Mouse (Mus musculus) hindbrain, embryonic 11.5 days (tissue): ENCODE measurements around the gene Galnt10. TPM values are rescaled to one million over a fixed set of nuclear protein-coding genes. Genes with fewer than 3 reads are reported as not detected.
A peak's percentile ranks its signal among the peaks of the same experiment; 100 is the strongest.

Experiments
- ATAC-seq: fragments of 200-750 bp; cut with Nextera tagmentation; 2 replicates; pipeline ENCODE4 v1.8.0; 2017; ENCODE audit warnings: mild to moderate bottlenecking, moderate TSS enrichment, moderate library complexity; ENCODE audit not compliant: low FRiP score
- DNase-seq: peaks from one replicate; pipeline ENCODE4 v3.0.0-alpha.2; 2015; ENCODE audit warnings: low spot score
- H3K27ac ChIP-seq: fragments of 300-500 bp; sonication (generic); 2 replicates; pipeline ENCODE4 v1.5.1; 2014; ENCODE audit warnings: mild to moderate bottlenecking, low read depth, low read length
- H3K27me3 ChIP-seq: fragments of 300-500 bp; sonication (generic); 2 replicates; pipeline ENCODE4 v1.6.1; 2014; ENCODE audit warnings: mild to moderate bottlenecking, low read length, moderate library complexity, mixed read lengths; ENCODE audit not compliant: control insufficient read depth, insufficient read depth
- H3K36me3 ChIP-seq: fragments of 300-500 bp; sonication (generic); 2 replicates; pipeline ENCODE4 v1.6.1; 2014; ENCODE audit warnings: mild to moderate bottlenecking, low read length, moderate library complexity, mixed read lengths; ENCODE audit not compliant: control insufficient read depth, insufficient read depth
- H3K4me1 ChIP-seq: fragments of 300-500 bp; sonication (generic); replicated peaks from 2 replicates; pipeline ENCODE4 v1.6.1; 2014; ENCODE audit warnings: low read length, mixed read lengths; ENCODE audit not compliant: control insufficient read depth, insufficient read depth
- H3K4me2 ChIP-seq: fragments of 300-500 bp; sonication (generic); replicated peaks from 2 replicates; pipeline ENCODE4 v1.6.1; 2014; ENCODE audit warnings: mild to moderate bottlenecking, low read depth, low read length
- H3K4me3 ChIP-seq: fragments of 300-500 bp; sonication (generic); 2 replicates; pipeline ENCODE4 v1.5.1; 2014; ENCODE audit warnings: low read depth, low read length
- H3K9ac ChIP-seq: fragments of 300-500 bp; sonication (generic); 2 replicates; pipeline ENCODE4 v1.6.1; 2014; ENCODE audit warnings: low read depth, low read length
- H3K9me3 ChIP-seq: fragments of 300-500 bp; sonication (generic); 2 replicates; pipeline ENCODE4 v1.6.1; 2016; ENCODE audit warnings: low read length; ENCODE audit not compliant: control insufficient read depth
- WGBS: fragments of 180-500 bp; shearing (Covaris S2); extraction: QIAGEN DNeasy Blood & Tissue Kit; methylation state at CpG from one replicate; pipeline ENCODE4 v1.1.7; 2014; 5-methylcytosine and 5-hydroxymethylcytosine counted together
- polyA plus RNA-seq: library from polyadenylated mRNA; unstranded; fragments of >200 nt; fragmentation: Nextera tagmentation; extraction: Ambion mirVana; gene quantifications from 2 replicates; pipeline ENCODE4 v1.2.1, GENCODE M21; 2014

The Galnt10 gene
- polyA plus RNA-seq, 1 experiment from 2014 or later, result 9.7 TPM

DNA sequence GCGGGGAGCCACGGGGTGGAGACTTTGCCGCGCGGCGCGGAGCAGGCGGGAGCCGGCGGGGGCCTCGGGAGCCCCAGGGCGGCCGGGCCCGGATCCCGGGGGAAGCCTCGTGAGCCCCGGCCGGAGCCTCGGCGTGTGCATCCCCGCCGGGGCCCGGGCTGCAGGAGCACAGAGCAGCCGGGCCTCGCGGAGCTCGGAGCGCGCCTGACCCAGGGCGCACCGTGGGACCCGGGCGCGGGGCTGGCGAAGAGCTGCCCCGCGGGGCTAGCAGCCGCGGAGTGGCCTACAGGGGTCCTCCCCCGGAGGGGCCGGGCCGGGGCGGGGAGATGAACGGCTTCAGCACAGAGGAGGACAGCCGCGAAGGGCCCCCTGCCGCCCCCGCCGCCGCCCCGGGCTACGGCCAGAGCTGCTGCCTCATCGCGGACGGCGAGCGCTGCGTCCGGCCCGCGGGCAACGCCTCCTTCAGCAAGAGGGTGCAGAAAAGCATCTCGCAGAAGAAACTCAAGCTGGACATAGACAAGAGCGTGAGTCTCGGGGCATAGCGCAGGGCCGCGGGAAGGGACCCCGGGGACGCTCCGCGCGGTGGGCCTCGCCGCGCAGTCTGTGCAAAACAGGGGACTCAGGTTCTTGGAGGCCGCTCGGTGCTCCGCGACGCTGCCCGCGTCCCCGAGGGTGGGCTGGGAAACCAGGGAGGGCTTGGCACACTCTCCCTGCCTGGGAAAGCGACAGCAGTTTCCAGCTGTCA lies 156.7 kb downstream of the Galnt10 start:
- Histone ChIP-seq H3K4me2 (peak overlapping the region; percentile 98), H3K36me3 (no peaks in the 10 kb centered on the region), H3K27me3 (no peaks in the 10 kb centered on the region), H3K9me3 (no peaks in the 10 kb centered on the region), H3K4me1 (peaks cover 7% of the 10 kb centered on the region; the same call in 1 of the 2 replicates), H3K27ac (peak overlapping the region; percentile 42), H3K4me3 (peak overlapping the region; percentile 98), H3K9ac (peak overlapping the region; percentile 91)
- ATAC-seq (peak; percentile 70), DNase-seq (peak; percentile 64)
- under 1% methylated on average over 59 of the region's 85 CpGs for WGBS

DNA sequence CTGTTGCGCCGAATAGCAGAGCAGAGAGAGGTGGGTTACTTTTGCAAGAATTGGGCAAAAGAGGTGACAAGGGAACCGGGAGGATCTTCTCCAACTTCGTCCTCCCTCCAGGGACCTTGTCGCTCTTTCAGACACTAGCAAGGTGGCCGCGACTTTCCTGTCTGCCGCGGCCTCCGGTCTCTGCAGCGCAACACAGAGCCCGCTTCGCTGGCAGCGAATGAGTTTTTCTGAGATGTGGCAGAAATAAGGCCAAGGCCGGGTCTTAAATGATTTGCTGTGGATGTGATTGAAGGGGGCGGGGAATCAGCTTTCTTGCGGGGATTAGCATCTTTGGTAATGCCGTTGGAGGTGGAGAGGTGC lies 157.2 kb downstream of the Galnt10 start:
- DNase-seq (no peak), ATAC-seq (no peak)
- H3K9me3 ChIP-seq, result no peaks in the 10 kb centered on the region
- no peak overlapping the region for H3K27ac ChIP-seq
- peak overlapping the region; percentile 91 for H3K9ac ChIP-seq
- H3K4me3 ChIP-seq, result peak overlapping the region; percentile 98
- H3K36me3 ChIP-seq, result no peaks in the 10 kb centered on the region
- H3K4me1 ChIP-seq, result peaks cover 7% of the 10 kb centered on the region; the same call in 1 of the 2 replicates
- WGBS, result under 1% methylated on average over 18 of the region's 18 CpGs
- H3K27me3 ChIP-seq, result no peaks in the 10 kb centered on the region
- H3K4me2 ChIP-seq, result peak overlapping the region; percentile 98

DNA sequence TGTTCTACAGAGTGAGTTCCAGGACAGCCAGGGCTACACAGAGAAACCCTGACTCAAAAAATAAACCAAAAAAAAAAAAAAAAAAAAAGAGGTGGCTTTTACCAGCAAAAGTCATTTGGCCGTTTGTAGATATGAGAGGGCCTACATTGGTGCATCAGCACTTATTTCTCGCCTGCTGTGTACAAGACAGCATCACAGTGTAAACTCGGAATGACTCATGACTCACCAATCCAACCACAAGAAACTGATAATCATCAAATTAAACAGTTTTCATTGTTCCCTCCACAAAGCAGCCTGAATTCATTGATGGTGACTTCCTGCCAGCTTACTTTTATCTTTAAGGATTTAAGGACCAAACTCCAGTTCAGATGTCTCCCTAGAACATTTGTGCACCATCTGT lies 159.8 kb downstream of the Galnt10 start:
- no peak overlapping the region for H3K4me3 ChIP-seq
- ATAC-seq, result no peak
- H3K4me2 ChIP-seq, result no peak overlapping the region
- 88% methylated on average over 3 of the region's 3 CpGs for WGBS
- H3K27me3 ChIP-seq, result no peaks in the 10 kb centered on the region
- DNase-seq, result no peak
- H3K36me3 ChIP-seq, result no peaks in the 10 kb centered on the region
- no peak overlapping the region for H3K9ac ChIP-seq
- H3K9me3 ChIP-seq, result no peaks in the 10 kb centered on the region
- H3K27ac ChIP-seq, result no peak overlapping the region
- H3K4me1 ChIP-seq, result peaks cover 6% of the 10 kb centered on the region; the same call in 1 of the 2 replicates

DNA sequence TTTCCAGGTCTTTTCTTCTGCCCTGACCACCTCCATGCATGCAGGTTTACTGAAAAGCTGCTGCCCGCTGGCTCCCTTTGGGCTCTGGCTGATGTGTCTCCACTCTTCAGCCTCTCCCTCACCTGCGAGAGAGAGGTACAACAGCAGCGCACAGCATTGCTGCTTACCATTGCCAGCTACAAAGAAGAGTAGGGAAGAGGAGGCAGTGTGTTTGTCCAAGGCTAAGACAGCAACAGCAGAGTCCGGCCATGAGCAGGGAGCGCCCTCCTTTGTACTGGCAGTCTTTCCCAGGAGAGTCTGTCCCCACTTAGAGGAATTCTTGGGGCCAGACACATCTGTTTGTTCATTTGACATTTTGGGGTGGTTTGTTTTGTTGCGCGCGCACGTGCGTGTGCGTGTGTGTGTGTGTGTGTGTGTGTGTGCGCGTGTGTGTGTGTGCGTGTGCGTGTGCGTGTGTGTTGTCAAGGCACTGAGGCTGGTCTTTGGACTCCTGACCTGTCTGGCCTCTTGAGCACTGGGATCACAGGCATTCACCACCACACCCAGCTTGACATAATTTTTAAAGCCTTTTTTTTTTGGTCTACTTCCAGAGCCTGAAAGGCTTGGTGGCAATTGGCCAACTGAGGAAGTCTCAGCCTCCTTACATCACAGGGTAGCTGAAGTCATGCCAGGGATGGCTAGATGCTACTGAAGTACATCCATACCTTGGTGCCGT lies 163.9 kb downstream of the Galnt10 start:
- H3K36me3 ChIP-seq, result peaks cover 9% of the 10 kb centered on the region; the same call in 1 of the 2 replicates
- no peak overlapping the region for H3K4me3 ChIP-seq
- H3K4me2 ChIP-seq, result no peak overlapping the region
- 94% methylated on average over 17 of the region's 17 CpGs for WGBS
- DNase-seq, result no peak
- no peak overlapping the region for H3K27ac ChIP-seq
- no peak for ATAC-seq
- H3K9me3 ChIP-seq, result no peaks in the 10 kb centered on the region
- H3K9ac ChIP-seq, result no peak overlapping the region
- no peaks in the 10 kb centered on the region for H3K27me3 ChIP-seq
- H3K4me1 ChIP-seq, result no peaks in the 10 kb centered on the region

DNA sequence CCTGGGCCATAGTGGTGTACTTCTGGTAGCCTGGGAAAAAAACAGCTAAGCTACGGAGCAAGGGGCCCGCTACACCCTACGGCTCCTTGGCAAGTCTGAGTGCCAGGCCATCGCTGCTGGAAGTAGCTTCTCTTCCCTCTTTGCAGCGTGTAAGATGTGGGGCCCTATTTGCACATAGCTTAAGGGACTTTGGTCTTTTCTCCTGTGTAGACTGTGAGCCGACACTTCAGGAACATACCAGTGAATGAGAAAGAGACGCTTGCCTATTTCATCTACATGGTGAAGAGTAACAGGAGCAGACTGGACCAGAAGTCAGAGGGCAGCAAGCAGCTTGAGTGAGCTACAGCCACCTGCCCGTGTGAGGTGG lies 164.5 kb downstream of the Galnt10 start:
- WGBS, result 94% methylated on average over 8 of the region's 8 CpGs
- Histone ChIP-seq H3K4me3 (no peak overlapping the region), H3K9me3 (no peaks in the 10 kb centered on the region), H3K27me3 (no peaks in the 10 kb centered on the region), H3K9ac (no peak overlapping the region), H3K4me2 (no peak overlapping the region), H3K36me3 (peaks cover 9% of the 10 kb centered on the region; the same call in 1 of the 2 replicates), H3K4me1 (no peaks in the 10 kb centered on the region), H3K27ac (no peak overlapping the region)
- DNase-seq (no peak), ATAC-seq (no peak)

DNA sequence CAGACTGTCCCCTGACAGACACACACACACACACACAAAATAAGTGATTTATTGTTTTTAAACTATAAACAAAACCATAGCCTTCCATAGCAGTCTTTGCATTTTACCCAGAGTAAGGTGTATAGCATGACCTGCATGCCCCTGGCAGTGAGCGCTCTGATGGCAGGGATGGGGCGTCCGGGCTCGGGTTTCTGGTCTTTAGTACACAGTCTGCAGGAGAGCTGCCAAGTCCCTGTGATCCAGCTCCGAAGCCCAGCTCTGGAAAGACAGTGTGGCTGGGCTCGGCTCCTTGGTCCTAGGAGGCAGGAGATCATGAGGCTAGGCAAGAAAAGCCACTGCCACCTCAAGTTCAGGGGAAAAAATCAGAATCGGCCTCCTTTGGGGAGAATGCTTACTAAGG lies 165.8 kb downstream of the Galnt10 start:
- H3K4me2 ChIP-seq, result no peak overlapping the region
- H3K27me3 ChIP-seq, result no peaks in the 10 kb centered on the region
- ATAC-seq (no peak), DNase-seq (no peak)
- H3K9me3 ChIP-seq, result no peaks in the 10 kb centered on the region
- no peak overlapping the region for H3K27ac ChIP-seq
- H3K36me3 ChIP-seq, result peaks cover 9% of the 10 kb centered on the region; the same call in 1 of the 2 replicates
- WGBS, result 87% methylated on average over 7 of the region's 7 CpGs
- no peaks in the 10 kb centered on the region for H3K4me1 ChIP-seq
- H3K4me3 ChIP-seq, result no peak overlapping the region
- no peak overlapping the region for H3K9ac ChIP-seq

DNA sequence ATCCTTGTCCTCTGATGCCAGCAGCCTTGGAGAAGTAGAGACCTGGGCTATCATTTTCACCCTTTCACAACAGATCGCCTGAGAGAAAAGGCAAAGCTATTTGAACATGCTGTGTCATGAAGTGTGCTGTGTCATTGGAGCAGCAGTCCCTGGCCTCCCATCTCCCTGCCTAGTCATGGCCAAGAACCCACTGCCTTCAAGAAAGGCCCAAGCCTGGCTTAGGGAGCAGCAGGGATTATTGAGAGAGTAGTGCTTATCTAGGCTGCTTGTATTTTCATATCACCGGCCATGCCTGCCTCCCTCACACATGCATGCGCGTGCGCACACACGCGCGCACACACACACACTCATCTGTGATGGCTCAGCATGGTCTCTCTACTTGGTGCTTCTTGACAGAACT lies 167.0 kb downstream of the Galnt10 start:
- no peak for DNase-seq

DNA sequence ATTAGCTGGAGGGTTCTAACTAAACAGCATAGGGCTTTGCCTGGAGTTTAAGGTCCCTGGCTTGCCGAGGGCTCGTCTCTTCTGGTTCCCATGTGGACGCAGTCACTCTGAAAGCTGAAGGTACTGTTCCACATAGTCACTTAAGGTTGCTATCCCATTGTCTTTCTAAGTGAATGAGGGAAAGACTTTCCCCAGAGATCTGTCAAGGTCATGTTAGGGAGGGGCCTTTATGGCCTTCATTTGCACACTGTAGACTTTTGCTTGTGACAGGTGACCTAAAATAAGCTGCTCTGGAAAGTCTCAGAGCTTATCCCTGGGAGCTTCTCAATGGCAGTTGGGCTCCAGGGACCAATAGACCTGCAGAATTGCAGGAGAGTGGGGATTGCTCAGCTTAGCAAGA lies 168.4 kb downstream of the Galnt10 start:
- 89% methylated on average over 3 of the region's 3 CpGs for WGBS
- no peak overlapping the region for H3K4me2 ChIP-seq
- no peaks in the 10 kb centered on the region for H3K27me3 ChIP-seq

More for the DNA sequence above, 167.0 kb downstream of the Galnt10 start:
- Histone ChIP-seq H3K4me2 (no peak overlapping the region), H3K9me3 (no peaks in the 10 kb centered on the region), H3K9ac (no peak overlapping the region), H3K4me3 (no peak overlapping the region), H3K4me1 (no peaks in the 10 kb centered on the region), H3K27ac (no peak overlapping the region), H3K27me3 (no peaks in the 10 kb centered on the region), H3K36me3 (peaks cover 9% of the 10 kb centered on the region; the same call in 1 of the 2 replicates)
- WGBS, result 95% methylated on average over 8 of the region's 8 CpGs
- no peak for ATAC-seq

DNA sequence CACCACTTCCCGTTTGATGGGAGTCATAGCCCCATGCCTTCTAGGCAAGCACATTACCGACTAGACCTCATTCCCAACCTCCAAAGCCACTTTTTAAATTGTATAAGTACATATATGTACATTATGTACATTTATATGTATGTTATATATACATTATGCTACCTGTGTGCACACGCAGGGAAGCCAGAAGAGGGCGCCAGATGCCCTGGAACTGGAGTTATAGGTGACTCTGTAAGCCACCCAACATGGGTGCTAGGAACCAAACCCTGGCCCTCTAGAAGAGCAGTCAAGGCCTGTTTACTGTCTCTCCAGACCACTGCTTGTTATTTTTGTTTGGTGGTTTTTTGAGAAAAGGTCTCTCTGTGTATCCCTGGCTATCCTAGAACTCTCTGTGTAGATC lies 172.9 kb downstream of the Galnt10 start:
- WGBS, result 92% methylated on average over 4 of the region's 4 CpGs
- ATAC-seq, result no peak

More for the DNA sequence above, 168.4 kb downstream of the Galnt10 start:
- Histone ChIP-seq H3K4me3 (no peak overlapping the region), H3K4me1 (no peaks in the 10 kb centered on the region), H3K27ac (no peak overlapping the region), H3K9me3 (no peaks in the 10 kb centered on the region), H3K9ac (no peak overlapping the region), H3K36me3 (peaks cover 9% of the 10 kb centered on the region; the same call in 1 of the 2 replicates)
- DNase-seq (no peak), ATAC-seq (no peak)

More for the DNA sequence above, 172.9 kb downstream of the Galnt10 start:
- no peak for DNase-seq
- Histone ChIP-seq H3K4me3 (no peak overlapping the region), H3K27me3 (no peaks in the 10 kb centered on the region), H3K4me1 (no peaks in the 10 kb centered on the region), H3K9ac (no peak overlapping the region), H3K36me3 (no peaks in the 10 kb centered on the region), H3K27ac (no peak overlapping the region), H3K4me2 (no peak overlapping the region), H3K9me3 (no peaks in the 10 kb centered on the region)
